Mouse (Mus musculus): ENCODE measurements around the gene Gm28305. TPM values are rescaled to one million over a fixed set of nuclear protein-coding genes. Genes with fewer than 3 reads are reported as not detected.

Gene Gm28305
- not detected in 2 replicates for polyA plus RNA-seq (2015; fragmentation: Nextera tagmentation; extraction: Ambion mirVana)

DNA sequence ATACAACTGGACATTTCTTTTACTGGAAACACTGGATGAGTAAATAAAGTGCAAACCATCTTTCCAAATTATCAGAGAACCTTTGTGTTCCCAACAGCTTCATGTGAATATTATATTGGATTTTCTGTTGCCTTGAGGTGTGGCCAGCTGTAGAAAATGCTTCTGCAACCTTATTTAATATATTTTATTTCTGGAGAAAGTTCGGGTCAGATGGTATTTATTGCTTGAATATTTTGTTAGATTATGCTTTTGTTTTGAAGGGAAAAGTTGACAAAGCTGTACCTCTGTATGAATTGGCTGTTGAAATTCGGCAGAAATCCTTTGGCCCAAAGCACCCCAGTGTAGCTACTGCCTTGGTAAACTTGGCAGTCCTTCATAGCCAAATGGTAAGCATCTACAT is at the start of gene Gm28305:
TSS of gene Gm28305 (plus strand) at position 301 of the 400 bp plus-strand sequence.
- no peak within 1 kb of the TSS for H3K4me2 ChIP-seq (replicated peaks; ENCODE audit: low read depth)
- no peak within 1 kb of the TSS for H3K27ac ChIP-seq (ENCODE audit: low read depth, low read length)
- no peaks in the 10 kb centered on the region for H3K4me1 ChIP-seq (replicated peaks; ENCODE audit: control insufficient read depth, insufficient read depth, low read length)
- WGBS, result 73% methylated on average over 2 of the region's 2 CpGs
- ATAC-seq, result no peak
- no peaks in the 10 kb centered on the region for H3K9me3 ChIP-seq (ENCODE audit: control insufficient read depth)
- no peak for TF ChIP-seq CTCF (IDR thresholded peaks at IDR 0.05; ENCODE audit: low read depth)
- no peaks in the 10 kb centered on the region for H3K27me3 ChIP-seq (replicated peaks; ENCODE audit: control insufficient read depth, insufficient read depth, low read length)
- no peak within 1 kb of the TSS for H3K4me3 ChIP-seq (ENCODE audit: low read depth, low read length)
- H3K36me3 ChIP-seq (ENCODE audit: control insufficient read depth, insufficient read depth), result peaks cover 18% of the 10 kb centered on the region; the same call in 1 of the 2 replicates
- no peak within 1 kb of the TSS for H3K9ac ChIP-seq (ENCODE audit: low read depth, low read length)

DNA sequence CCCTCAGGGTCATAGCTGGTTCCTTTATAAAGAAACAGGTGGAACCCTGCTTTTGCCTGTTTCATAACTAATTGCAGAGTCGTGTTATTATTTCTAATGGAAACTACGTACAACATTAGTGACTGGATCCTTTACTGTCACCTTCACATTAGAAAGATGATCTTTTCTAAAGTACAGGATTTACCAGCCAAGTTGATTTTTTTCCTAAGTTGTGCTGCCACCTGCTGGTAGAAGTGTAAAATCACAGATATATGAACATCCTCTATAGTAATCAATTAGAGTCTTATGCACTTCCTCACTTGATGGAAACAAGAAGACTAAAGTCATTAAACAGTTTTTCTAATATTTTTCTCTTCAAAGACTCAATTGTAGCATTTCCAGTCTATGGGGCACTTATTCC is 44.0 kb upstream of the Gm28305 start:
- no peak overlapping the region for H3K9ac ChIP-seq (ENCODE audit: low read depth, low read length)
- H3K4me1 ChIP-seq (replicated peaks; ENCODE audit: control insufficient read depth, insufficient read depth, low read length), result no peaks in the 10 kb centered on the region
- H3K27me3 ChIP-seq (replicated peaks; ENCODE audit: control insufficient read depth, insufficient read depth, low read length), result no peaks in the 10 kb centered on the region
- WGBS, result 11% methylated on average over 2 of the region's 2 CpGs
- no peak overlapping the region for H3K4me3 ChIP-seq (ENCODE audit: low read depth, low read length)
- no peaks in the 10 kb centered on the region for H3K36me3 ChIP-seq (ENCODE audit: control insufficient read depth, insufficient read depth)
- no peak for ATAC-seq
- TF ChIP-seq CTCF (IDR thresholded peaks at IDR 0.05; ENCODE audit: low read depth), result peak; percentile 74
- no peak overlapping the region for H3K27ac ChIP-seq (ENCODE audit: low read depth, low read length)
- no peak overlapping the region for H3K4me2 ChIP-seq (replicated peaks; ENCODE audit: low read depth)
- H3K9me3 ChIP-seq (ENCODE audit: control insufficient read depth), result no peaks in the 10 kb centered on the region

DNA sequence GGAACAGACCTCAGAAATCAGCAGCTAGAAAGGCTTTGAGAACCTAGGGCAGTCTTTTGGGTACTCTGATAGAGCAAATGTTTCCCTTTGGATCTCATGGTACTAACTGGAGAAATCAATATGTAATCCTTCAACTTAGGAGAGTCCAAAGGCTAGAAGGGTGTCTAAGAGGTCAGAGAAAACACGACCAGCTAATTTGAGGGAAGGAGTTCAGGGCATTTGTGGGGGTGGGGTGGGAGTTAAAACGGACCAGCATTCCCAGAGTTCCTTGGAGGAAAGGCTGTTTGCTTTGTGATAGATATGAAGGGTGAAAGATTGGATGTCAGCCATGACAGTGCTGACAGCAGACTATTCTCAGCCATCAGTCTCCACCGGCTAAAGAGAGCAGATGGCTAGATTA is 39.9 kb upstream of the Gm28305 start:
- Histone ChIP-seq H3K4me3 (ENCODE audit: low read depth, low read length) (no peak overlapping the region), H3K27ac (ENCODE audit: low read depth, low read length) (no peak overlapping the region), H3K27me3 (replicated peaks; ENCODE audit: control insufficient read depth, insufficient read depth, low read length) (no peaks in the 10 kb centered on the region), H3K9me3 (ENCODE audit: control insufficient read depth) (no peaks in the 10 kb centered on the region), H3K4me2 (replicated peaks; ENCODE audit: low read depth) (no peak overlapping the region), H3K36me3 (ENCODE audit: control insufficient read depth, insufficient read depth) (no peaks in the 10 kb centered on the region; the same call in 1 of the 2 replicates), H3K4me1 (replicated peaks; ENCODE audit: control insufficient read depth, insufficient read depth, low read length) (no peaks in the 10 kb centered on the region; the same call in 1 of the 2 replicates), H3K9ac (ENCODE audit: low read depth, low read length) (no peak overlapping the region)
- TF ChIP-seq CTCF (IDR thresholded peaks at IDR 0.05; ENCODE audit: low read depth), result no peak
- WGBS, result 32% methylated on average over 3 of the region's 3 CpGs
- ATAC-seq, result no peak

DNA sequence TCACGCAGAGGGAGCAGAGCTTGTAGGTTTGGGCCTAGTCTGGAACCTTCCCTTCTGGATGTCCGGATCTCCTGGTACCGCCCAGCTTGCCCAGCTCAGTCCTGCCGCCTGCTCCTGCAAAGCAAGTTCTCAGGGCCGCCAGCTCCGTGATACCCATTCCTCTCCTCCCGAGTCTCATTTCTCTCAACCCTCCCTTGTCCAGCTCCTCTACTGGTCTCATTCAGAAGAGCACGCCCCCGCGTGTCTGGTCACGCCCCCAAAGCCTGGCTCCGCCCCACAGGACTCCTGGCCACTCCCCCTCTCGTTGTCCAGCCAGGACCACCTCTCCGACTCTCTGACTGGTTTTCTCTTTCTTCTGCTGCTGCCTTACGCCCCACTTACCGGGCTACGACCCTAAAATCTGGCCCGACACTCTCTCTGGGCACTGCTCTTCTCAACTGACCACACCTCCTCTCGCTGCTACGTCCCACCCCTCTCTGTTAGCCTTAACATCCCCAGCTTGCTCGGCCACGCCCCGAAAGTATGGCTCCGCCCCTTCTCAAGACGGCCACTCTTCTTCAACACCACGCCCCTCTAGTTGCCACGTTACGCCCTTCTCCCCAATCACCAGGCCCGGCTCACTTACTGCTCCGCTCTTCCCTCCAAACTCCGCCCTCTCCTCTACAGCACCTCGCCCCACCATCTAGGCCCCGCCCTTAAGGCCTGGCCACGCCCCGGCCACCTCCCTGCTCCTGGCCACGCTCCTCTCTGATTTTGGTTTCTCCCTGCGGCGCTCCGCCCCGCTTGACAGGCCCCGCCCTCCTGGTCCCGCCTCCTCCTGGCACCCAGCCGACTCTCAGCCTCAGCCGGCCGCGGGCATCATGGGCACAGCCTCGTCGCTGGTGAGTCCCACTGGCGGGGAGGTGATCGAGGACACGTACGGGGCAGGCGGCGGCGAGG is 38.3 kb upstream of the Gm28305 start, which contains the start of gene Nphp3:
TSS of gene Nphp3 (plus strand) at position 624 of the 939 bp plus-strand sequence.
- H3K27me3 ChIP-seq (replicated peaks; ENCODE audit: control insufficient read depth, insufficient read depth, low read length), result no peaks in the 10 kb centered on the region
- H3K4me1 ChIP-seq (replicated peaks; ENCODE audit: control insufficient read depth, insufficient read depth, low read length), result no peaks in the 10 kb centered on the region; the same call in 1 of the 2 replicates
- peak; percentile 97 for ATAC-seq
- H3K36me3 ChIP-seq (ENCODE audit: control insufficient read depth, insufficient read depth), result no peaks in the 10 kb centered on the region; the same call in 1 of the 2 replicates
- H3K4me3 ChIP-seq (ENCODE audit: low read depth, low read length), result peak within 1 kb of the TSS; percentile 50
- H3K9ac ChIP-seq (ENCODE audit: low read depth, low read length), result peak within 1 kb of the TSS; percentile 48
- peak within 1 kb of the TSS; percentile 65; the same call in 1 of the 2 replicates for H3K27ac ChIP-seq (ENCODE audit: low read depth, low read length)
- H3K4me2 ChIP-seq (replicated peaks; ENCODE audit: low read depth), result peak within 1 kb of the TSS; percentile 74
- H3K9me3 ChIP-seq (ENCODE audit: control insufficient read depth), result no peaks in the 10 kb centered on the region
- WGBS, result under 1% methylated on average over 55 of the region's 55 CpGs
- no peak for TF ChIP-seq CTCF (IDR thresholded peaks at IDR 0.05; ENCODE audit: low read depth)

- Histone ChIP-seq H3K27me3 (replicated peaks; ENCODE audit: control insufficient read depth, insufficient read depth, low read length) (no peaks in the 10 kb centered on the region), H3K9ac (ENCODE audit: low read depth, low read length) (peak overlapping the region; percentile 31), H3K27ac (ENCODE audit: low read depth, low read length) (peak overlapping the region; percentile 65; the same call in 1 of the 2 replicates), H3K36me3 (ENCODE audit: control insufficient read depth, insufficient read depth) (no peaks in the 10 kb centered on the region; the same call in 1 of the 2 replicates), H3K4me2 (replicated peaks; ENCODE audit: low read depth) (peak overlapping the region; percentile 74), H3K4me3 (ENCODE audit: low read depth, low read length) (peak overlapping the region; percentile 50), H3K9me3 (ENCODE audit: control insufficient read depth) (no peaks in the 10 kb centered on the region), H3K4me1 (replicated peaks; ENCODE audit: control insufficient read depth, insufficient read depth, low read length) (no peaks in the 10 kb centered on the region; the same call in 1 of the 2 replicates)
- ATAC-seq, result peak; percentile 46
- TF ChIP-seq CTCF (IDR thresholded peaks at IDR 0.05; ENCODE audit: low read depth), result peak; percentile 82
- under 1% methylated on average over 37 of the region's 37 CpGs for WGBS
Observed at GRCm38 (mm10) chr9:104002913-104003330, 37.5 kb upstream of the Gm28305 start.

- no peak for ATAC-seq
- Histone ChIP-seq H3K27ac (ENCODE audit: low read depth, low read length) (no peak overlapping the region), H3K27me3 (replicated peaks; ENCODE audit: control insufficient read depth, insufficient read depth, low read length) (no peaks in the 10 kb centered on the region), H3K36me3 (ENCODE audit: control insufficient read depth, insufficient read depth) (peaks cover 20% of the 10 kb centered on the region), H3K9ac (ENCODE audit: low read depth, low read length) (no peak overlapping the region), H3K9me3 (ENCODE audit: control insufficient read depth) (no peaks in the 10 kb centered on the region), H3K4me3 (ENCODE audit: low read depth, low read length) (no peak overlapping the region), H3K4me1 (replicated peaks; ENCODE audit: control insufficient read depth, insufficient read depth, low read length) (no peaks in the 10 kb centered on the region), H3K4me2 (replicated peaks; ENCODE audit: low read depth) (no peak overlapping the region)
- WGBS, result 87% methylated on average over 1 of the region's 1 CpGs
- no peak for TF ChIP-seq CTCF (IDR thresholded peaks at IDR 0.05; ENCODE audit: low read depth)
Observed at GRCm38 (mm10) chr9:104014526-104014925, 25.9 kb upstream of the Gm28305 start.
